Mouse (Mus musculus) heart, adult 9 months (tissue): ENCODE data around the gene 9230104L09Rik.
A peak's percentile ranks its signal among the peaks of the same experiment; 100 is the strongest.

Source experiments
- DNase-seq, 2 experiments: peaks; one replicate each; pipeline ENCODE4 v3.0.0; 2022; ENCODE audit warnings: low spot score in 2 of 2

Gene 9230104L09Rik

GRCm38 (mm10) chr2:148864966-148865365, at the start of gene 9230104L09Rik:
TSS of gene 9230104L09Rik (minus strand) at chr2:148865038.
- peak; percentile 57 to 68 for DNase-seq

GRCm38 (mm10) chr2:148902286-148902685, 37.4 kb upstream of the 9230104L09Rik start:
- peak; percentile 43 to 71 for DNase-seq

GRCm38 (mm10) chr2:148900305-148900704, 35.5 kb upstream of the 9230104L09Rik start:
- no peak for DNase-seq

- DNase-seq: no peak
Observed at GRCm38 (mm10) chr2:148896219-148896618, 31.4 kb upstream of the 9230104L09Rik start.

GRCm38 (mm10) chr2:148893107-148893506, 28.3 kb upstream of the 9230104L09Rik start:
- DNase-seq: no peak

GRCm38 (mm10) chr2:148890021-148890851, 25.4 kb upstream of the 9230104L09Rik start:
- DNase-seq: peak; percentile 59 to 63

- DNase-seq: no peak
Observed at GRCm38 (mm10) chr2:148889331-148890010, 24.6 kb upstream of the 9230104L09Rik start.

GRCm38 (mm10) chr2:148888872-148889271, 24.0 kb upstream of the 9230104L09Rik start:
- DNase-seq: no peak

- no peak for DNase-seq
Observed at GRCm38 (mm10) chr2:148884738-148885137, 19.9 kb upstream of the 9230104L09Rik start.

GRCm38 (mm10) chr2:148879199-148879598, 14.4 kb upstream of the 9230104L09Rik start:
- peak; percentile 81 to 86 for DNase-seq

- peak; percentile 37 to 45 for DNase-seq
Observed at GRCm38 (mm10) chr2:148878641-148879130, 13.8 kb upstream of the 9230104L09Rik start.

- peak; percentile 76 to 81 for DNase-seq
Observed at GRCm38 (mm10) chr2:148877016-148877770, 12.4 kb upstream of the 9230104L09Rik start.

- peak; percentile 97 for DNase-seq
Observed at GRCm38 (mm10) chr2:148875335-148875811, 10.5 kb upstream of the 9230104L09Rik start, which contains the start of gene Cst3. TSS of gene Cst3 (minus strand) at chr2:148875692.

- peak; percentile 37 to 43 for DNase-seq
Observed at GRCm38 (mm10) chr2:148874617-148875334, 9.9 kb upstream of the 9230104L09Rik start.

- no peak for DNase-seq
Observed at GRCm38 (mm10) chr2:148874224-148874616, 9.4 kb upstream of the 9230104L09Rik start.

GRCm38 (mm10) chr2:148872860-148873259, 8.0 kb upstream of the 9230104L09Rik start:
- DNase-seq: peak; percentile 32 to 54

GRCm38 (mm10) chr2:148870526-148870925, 5.7 kb upstream of the 9230104L09Rik start:
- no peak for DNase-seq

GRCm38 (mm10) chr2:148868959-148869358, 4.1 kb upstream of the 9230104L09Rik start:
- no peak for DNase-seq

GRCm38 (mm10) chr2:148861693-148862092, 3.1 kb downstream of the 9230104L09Rik start:
- DNase-seq: peak; percentile 47

GRCm38 (mm10) chr2:148860993-148861392, 3.8 kb downstream of the 9230104L09Rik start:
- DNase-seq: no peak

- DNase-seq: no peak
Observed at GRCm38 (mm10) chr2:148857506-148857905, 7.3 kb downstream of the 9230104L09Rik start.
